Mouse (Mus musculus): ENCODE results near the gene Cavin4.
"Not testable (repeated sequence)": the region's sequence is repeated elsewhere in the genome, so short reads cannot be mapped to it uniquely, and the experiment has no call there.

Gene Cavin4

DNA sequence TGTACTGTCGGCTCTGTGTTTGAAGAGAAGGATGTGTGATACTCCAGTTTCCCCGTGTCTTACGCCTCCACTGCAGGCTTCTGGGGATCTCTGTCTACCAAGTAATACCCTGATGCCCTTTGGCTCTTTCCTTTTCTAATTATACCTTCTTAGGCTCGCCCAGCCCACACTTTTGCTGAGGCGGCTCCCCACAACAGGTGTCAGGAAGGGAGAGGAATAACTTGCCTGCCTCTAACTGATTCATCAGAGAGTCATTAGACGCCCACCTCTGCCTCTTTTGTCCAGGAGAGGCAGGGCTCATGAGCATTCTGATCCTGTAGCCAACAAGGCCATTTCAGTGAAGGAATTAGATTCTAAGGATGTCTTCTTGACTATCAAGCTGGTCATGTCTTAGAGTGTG lies 4.0 kb downstream of the Cavin4 start:
- intact Hi-C loops (cut with DNase I): no loop called here

DNA sequence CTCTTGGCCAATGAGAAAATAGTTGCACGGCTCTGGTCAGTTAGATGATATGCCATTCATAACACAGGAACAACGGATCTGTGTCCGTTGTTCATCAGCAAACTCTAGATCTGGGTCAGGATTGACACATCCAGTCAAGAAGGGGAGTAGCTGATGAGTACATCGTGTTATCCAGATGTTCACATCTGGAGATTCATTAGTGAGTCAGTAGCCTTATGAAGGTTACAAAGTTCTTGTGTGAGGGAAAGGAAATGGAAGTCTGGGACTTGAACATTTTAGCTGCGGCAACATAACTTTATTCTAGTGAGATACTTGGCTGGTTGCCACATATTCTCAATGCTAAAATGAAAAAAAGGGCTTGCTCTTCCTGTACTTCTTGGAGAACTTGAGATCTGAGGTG lies 9.6 kb downstream of the Cavin4 start:
- intact Hi-C loops (cut with DNase I): loop anchor here (5.0 kb wide), 1 partner anchor 81 kb away; no protein-coding TSS in a partner anchor

DNA sequence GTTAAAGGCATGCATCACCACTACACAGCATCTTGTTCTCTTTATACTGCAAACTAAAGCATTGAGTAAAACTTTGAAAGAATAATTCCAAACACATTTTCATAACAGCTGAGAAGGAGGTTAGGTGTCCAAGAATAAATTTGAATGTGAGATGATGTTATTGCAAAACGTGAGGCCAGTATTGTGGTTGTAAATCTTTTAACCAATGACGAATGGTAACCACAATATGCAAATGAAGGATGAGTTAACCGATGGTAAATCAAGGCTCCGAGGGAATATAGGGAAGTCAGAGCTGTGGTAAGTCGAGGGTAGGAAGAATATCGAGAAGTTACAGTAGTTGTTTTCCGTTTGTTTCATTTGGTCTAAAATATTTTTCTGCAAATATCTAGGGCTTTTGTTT lies 11.1 kb downstream of the Cavin4 start:
- intact Hi-C loops (cut with DNase I): loop anchor here (5.0 kb wide), 1 partner anchor 82 kb away; no protein-coding TSS in a partner anchor

DNA sequence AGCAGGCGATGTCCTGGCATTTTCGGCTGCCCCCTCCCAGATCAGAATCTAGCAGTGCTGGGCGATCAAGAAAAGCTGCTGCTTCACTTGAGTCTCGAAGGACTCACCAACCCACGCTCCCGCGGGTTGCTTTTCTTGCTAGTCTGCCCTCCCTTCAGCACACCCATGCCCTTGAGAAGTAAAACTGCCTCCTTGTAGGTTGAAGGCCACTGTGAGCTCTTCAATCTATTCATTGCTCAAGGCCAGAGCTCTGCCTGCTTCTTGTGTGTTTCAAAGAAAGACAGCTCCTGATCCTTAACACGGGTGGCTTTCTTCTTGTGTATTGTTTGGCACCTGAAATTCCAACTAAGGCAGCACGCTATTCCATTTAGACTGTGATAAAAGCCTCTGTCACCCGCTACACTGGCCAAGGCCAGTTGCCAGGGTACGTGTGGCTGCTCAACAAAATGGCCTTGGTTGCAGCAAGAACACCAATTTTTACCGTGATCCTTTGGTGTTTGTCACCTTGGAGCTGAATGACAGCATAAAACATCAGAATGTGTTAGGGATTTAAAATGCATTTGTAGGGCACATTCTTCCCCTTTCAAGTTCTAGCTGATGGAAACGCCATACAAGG lies 13.4 kb downstream of the Cavin4 start:
- intact Hi-C loops (cut with DNase I): loop anchor here (5.0 kb wide), 1 partner anchor 204 kb away; the partner anchor contains the start of gene Tex10

DNA sequence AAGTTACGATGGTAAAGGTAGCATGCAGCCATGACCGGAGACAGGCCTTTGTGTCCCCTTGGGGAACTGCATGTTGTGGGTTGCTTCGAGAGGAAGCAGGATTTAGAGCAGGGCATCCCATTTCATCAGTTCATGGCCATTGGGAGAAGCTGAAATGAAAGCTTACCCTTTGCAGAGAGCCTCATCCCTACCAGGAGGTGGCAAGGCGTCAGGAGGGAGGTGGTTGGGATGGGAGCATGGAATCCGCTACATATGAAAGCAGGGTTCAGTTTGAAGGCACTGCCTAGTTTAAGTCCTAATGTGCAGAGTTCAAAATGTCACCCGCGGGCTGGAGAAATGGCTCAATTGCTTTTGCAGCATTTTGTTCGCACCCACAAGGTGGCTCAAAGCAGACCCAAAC lies 14.0 kb downstream of the Cavin4 start:
- intact Hi-C loops (cut with DNase I): loop anchor here (5.0 kb wide), 1 partner anchor 205 kb away; the partner anchor contains the start of gene Tex10

DNA sequence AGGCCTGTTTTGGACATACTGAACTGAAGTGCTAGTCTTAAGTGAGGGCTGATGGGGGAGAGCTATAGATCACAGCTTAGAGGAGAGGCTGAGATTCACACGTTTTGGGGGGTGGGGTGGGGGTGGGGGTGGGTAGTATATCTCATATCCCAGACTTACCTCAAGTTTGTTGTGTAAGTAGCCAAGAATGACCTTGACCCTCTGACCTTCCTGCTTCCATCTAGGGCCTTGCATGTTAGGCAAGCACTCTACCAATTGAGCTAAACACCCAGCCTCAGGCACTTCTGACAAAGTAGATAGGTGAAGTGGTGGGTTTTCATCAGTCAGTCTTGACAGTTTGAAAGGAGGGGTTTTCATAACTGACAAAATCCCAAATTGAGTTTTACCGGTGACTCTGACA lies 14.5 kb downstream of the Cavin4 start:
- intact Hi-C loops (cut with DNase I): loop anchor here (5.0 kb wide), 1 partner anchor 206 kb away; the partner anchor contains the start of gene Tex10

DNA sequence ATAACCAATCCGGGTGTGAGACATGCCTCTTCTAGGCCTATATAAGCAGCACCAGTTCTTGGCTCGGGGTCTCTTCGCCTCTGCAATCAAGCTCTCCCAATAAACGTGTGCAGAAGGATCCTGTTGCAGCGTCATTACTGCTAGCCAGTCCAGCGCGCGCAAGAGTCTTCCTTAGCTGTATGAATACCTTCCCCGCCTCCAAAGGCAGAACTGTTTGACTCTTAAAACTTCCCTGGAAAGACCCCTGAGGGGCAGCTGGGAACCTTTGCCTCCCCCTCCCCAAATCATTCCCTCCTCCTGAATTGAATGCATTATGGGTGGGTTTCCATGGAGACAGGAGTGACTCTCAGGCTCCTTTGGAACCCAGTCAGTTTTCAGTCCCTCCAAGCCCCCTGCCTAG lies 15.5 kb downstream of the Cavin4 start:
- intact Hi-C loops (cut with DNase I): loop anchor here (5.0 kb wide), 1 partner anchor 206 kb away; the partner anchor contains the start of gene Tex10

DNA sequence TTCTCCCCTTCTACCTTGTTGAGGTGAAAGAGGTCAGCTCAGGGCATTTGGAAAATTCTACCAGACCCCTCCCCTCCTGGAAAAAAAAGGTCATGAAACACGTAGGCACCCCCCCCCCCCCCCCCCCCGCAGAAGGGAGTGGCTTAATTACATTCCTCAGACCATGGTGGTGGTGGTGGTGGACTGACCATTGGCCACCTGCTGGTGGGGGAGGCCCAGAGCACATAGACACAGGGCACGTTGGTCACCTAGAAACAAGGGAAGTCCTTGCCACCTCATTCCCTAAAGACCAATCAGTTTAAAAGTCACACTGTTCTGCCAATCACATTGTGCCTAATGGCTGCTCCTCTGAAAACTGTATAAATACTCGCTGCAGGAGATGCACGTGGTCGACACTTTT lies 16.4 kb downstream of the Cavin4 start:
- intact Hi-C loops (cut with DNase I): loop anchor here (5.0 kb wide), 1 partner anchor 207 kb away; the partner anchor contains the start of gene Tex10

DNA sequence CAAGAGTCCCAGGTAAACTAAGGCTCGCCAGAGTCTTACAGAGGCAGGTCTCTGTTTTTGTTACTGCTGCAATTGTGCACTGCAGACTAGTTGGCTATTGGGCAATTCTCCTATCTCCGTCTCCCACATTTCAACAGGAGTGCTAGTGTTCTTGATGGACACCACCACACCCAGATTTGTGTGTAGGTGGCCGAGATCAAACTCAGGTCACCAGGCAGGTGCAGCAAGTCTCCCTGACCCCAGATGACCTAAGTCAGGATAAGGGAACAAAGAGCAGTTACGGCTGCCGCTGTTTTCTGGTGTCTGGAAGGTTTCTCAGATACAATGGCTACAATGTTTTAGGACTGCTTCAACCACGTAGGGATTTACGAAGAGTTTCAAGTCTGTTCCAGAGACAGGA lies 16.9 kb downstream of the Cavin4 start:
- intact Hi-C loops (cut with DNase I): no loop called here

DNA sequence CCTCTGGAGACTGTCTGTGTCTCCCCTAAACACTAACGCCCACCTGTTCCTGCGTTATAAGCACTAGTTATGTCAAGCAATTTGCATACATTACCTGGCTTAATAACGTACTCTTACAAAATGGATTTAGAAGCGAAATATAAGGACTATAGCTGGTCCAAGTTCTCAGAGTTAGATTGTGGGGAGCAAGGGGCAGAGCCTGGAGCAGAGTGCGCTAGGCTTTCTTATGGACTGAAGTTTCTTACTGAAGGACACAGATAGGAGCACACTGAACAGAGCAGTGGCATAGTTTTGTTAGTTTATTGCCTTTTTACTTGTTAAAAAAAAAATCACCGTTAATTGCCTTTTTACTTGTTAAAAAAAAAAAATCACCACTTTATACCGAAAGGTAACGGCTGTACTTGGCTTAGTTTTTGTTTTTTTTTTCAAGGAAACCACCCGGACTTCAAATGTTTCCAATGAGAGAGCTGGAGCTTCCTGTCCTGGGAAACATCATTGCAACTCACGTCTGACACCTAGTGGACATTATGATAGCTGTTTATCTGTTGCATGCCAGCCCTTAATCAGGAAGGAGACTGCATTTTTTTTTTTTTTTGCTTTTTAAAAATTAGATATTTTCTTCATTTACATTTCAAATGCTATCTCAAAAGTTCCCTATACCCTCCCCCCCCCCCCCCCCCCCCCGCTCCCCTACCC lies 17.5 kb downstream of the Cavin4 start:
- intact Hi-C loops (cut with DNase I): no loop called here

DNA sequence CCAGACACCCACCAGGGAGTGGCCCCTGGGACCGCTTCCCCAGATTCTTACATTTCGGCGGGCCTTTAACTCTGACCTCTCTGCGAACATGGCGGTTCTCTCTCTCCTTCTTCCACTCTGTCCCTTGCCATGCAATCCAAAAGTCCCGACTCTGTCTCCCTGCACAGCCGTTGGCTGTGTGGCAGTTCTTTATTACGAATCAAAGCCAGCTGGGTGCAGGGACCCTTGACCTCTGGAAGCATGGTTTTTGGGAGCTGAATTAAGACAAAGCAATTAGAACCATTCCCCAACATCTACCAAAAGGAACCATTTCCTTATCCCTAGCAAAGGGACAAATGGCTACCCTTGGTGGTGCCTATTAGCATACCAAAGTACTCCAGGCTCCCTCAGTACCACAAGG lies 19.8 kb downstream of the Cavin4 start:
- intact Hi-C loops (cut with DNase I): no loop called here

DNA sequence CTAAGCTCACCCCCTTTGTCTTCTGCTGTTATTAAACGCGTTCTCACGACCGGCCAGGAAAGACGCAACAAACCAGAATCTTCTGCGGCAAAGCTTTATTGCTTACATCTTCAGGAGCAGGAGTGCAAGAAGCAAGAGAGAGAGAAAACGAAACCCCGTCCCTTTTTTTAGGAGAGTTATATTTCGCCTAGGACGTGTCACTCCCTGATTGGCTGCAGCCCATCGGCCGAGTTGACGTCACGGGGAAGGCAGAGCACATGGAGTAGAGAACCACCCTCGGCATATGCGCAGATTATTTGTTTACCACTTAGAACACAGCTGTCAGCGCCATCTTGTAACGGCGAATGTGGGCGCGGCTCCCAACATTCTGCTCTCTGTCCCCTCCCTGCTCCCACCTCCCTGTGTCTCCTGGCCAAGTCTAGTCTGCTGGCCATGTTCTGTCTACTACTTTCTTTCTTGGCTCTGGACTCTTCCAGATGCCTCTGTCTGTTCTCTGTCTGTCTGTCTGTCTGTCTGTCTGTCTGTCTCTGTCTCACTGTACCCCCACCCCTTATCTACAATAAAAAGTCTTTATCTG lies 20.4 kb downstream of the Cavin4 start:
- intact Hi-C loops (cut with DNase I): not testable (repeated sequence)

DNA sequence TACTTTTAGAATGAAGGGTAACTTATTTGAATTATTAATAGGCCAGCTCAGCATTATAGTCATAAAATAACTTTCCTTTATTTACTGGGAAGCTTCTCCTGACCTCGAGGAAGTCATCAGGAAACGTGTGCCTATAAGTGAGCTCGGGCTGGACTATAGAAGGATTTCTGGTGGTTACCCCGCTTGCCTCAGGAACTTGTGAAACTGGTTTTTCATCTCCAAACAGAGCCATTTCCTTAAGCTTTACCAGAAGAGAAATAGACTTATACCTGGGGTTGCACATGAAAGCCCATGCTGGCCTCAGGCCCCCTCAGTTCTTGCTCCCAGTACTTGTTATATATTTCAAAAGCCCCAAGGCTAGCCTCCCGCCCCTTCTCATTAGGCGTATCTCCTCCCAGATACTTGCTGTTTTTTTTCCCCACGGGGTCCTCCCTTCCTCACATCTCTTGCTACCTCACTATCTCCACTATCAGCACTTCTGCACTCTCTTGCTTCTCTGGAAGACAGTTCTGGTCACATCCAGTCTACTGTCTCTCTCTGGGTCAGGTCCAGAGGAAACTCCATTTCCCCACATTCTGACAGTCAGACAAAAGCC lies 21.4 kb downstream of the Cavin4 start:
- intact Hi-C loops (cut with DNase I): no loop called here

DNA sequence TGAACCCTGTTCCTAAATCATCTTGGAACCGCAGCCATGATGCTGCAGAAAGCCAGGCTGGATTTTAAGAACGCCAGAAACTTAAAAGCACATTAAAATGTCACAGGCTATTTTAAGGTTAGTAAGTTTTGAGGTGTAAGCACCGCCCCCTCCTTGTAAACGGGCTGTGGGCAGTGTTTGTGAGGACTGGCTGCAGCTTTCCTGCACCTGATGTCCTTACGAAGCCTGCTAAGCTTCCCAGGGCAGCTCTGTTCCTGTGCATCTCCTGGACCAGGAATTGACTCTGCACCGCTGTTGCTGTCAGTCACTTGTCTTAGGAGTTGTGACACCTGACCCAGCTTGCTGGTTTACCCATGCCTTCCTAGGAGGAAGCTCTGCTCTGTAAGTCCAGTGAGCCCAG lies 24.8 kb downstream of the Cavin4 start:
- intact Hi-C loops (cut with DNase I): no loop called here

DNA sequence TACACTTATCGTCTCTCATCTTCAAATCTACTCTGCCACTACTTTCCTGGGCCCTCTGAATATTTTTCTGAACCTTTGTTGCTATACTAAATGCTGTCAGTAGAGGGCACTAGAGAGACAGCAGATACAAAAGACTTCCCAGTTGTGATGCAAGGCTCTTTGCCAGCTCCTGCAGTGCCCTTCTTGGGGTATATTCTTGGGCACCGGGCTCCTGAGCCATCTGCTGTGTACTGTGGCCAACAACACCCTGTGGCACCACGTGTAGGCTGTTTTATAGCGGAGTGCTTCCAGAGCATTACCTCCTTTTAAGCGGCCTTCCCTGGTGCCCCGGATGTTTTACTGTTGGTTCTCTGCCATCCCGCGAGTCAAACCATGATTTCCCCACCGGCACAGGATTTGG lies 27.3 kb downstream of the Cavin4 start:
- intact Hi-C loops (cut with DNase I): loop anchor here (5.0 kb wide), 1 partner anchor 632 kb away; no protein-coding TSS in a partner anchor

DNA sequence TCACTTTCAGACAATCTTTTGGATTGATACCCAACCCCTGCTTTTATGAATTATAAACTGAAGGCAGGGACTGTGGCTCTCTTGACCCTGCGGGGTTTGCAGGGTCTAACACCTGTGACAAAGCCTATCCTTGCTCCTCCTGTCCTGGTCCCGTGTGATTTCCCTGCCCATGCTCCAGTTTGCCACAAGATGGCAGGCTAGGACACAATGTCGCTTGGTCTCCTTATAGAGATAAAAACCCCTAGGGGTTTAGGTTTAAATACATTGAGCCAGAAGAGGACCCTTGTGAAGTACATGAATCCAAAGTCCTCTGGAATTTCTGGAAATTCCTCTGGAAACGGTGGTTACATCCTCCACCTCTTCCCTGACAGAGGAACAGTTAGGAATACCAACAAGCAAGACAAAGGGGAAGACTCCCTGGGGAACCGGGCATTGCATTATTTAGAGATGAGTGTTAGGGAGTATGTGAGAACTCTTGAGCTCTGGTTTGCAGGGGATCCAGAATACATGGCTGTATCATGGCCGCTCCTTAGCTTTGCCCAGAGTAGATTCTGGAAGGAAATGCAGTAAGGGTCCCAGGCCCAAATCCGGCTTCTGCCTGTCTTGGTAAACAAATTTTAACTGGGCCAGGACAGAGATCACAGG lies 28.6 kb downstream of the Cavin4 start:
- intact Hi-C loops (cut with DNase I): loop anchor here (5.0 kb wide), 1 partner anchor 630 kb away; no protein-coding TSS in a partner anchor

DNA sequence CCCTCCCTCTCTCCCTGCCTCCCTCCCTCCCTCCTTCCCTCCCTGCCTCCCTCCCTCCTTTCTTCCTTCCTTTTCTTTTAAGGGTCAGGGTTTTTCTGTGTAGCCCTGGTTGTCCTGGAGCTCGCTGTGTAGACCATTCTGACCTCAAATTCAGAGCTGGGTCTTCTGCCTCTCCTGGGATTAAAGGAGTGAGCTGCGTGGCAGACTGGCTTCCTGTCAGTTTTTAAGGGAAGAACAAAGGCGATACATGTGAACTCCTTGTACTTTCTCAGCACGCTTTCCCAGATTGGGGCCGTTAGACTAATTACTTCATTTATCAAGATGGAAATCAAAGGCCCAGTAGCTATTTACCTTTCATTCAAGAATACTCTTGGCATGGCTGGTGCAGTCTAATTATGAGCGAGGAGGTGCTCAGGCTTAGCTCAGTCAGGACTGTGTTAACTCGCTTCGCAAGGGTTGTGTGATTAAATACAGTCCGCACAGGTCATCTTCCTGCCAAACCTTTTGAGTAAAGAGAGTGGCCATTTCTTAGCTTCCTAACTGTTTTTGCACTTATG lies 29.5 kb downstream of the Cavin4 start:
- intact Hi-C loops (cut with DNase I): loop anchor here (5.0 kb wide), 1 partner anchor 629 kb away; no protein-coding TSS in a partner anchor

DNA sequence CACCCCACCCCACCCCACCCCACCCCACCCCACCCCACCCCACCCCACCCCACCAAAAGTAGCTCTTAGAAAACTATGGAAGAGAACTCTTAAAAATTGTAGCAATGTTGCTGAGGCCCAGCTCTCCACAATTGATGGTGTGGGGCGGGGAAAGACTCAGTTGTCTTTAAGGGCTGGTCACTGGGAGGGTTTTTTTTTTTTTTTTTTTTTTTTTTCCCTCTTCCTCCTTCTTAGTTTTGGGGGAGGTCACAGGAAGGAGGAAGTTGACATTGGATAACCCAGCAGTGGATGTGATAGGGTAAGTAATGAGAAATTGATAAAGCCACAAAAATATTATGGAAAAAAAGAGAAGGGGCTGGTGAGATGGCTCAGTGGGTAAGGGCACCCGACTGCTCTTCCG lies 33.4 kb downstream of the Cavin4 start:
- intact Hi-C loops (cut with DNase I): no loop called here

DNA sequence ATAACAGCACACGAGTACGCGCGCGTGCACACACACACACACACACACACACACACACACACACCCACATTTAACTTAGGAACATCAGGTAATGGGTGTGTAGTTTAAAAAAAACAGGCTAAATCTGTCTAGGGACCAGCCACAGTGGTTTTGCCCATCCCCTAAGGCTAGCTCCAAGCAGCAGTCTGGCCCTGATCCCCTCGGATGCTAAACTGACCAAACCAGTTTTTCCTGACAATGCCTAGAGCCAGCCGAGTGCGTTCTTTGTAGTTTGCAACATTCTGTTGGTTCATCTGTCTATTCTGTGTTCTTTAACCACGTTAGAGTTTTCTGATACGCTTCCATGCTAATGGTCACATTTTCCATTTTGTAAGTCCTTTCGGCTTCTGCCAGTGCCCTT lies 34.0 kb downstream of the Cavin4 start:
- intact Hi-C loops (cut with DNase I): no loop called here

DNA sequence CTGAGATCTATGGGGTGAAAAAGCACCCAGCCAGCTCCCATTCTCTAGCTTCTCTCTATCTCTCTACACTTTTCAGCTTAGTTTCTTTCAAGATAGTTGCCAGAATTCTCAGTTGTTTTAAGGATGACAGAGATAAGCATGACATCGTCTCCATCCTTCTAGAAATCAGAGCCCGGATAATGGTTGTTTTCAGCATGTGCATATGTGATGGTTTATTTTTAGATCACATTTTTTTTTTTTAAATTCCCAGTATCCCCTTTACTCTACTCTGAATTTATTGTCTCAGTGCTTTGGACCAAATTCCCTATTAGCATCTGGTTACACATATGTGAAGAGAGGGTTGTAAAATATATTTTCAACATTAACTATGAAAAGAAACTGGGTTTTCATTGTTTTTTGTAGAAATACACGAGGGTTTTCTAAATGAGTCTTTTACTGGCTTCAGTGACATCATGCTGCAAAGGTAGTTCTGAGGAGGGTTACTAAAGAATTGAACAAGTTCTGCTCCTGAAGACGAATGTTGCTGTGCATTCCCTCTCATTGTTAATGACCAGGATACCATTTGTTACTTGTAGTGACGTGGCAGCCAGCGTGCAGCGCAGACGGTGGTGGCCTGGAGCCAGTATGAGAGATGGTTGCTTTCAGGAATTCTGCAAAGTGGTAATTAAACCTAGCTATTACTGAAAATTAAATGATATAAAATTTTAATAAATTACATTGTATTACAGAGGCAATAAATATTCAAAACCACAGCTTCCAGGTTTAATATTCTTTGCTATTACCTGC lies 52.7 kb downstream of the Cavin4 start:
- intact Hi-C loops (cut with DNase I): no loop called here
